Mouse (Mus musculus): ENCODE measurements around the gene Cnn3. TPM values are rescaled to one million over a fixed set of nuclear protein-coding genes. Genes with fewer than 3 reads are reported as not detected.

Gene Cnn3
- polyA plus RNA-seq, 1 experiment from 2014 or later = 395 TPM

- Histone ChIP-seq H3K4me2 (ENCODE audit: low read length) (peak overlapping the region; percentile 21; the same call in 1 of the 2 replicates), H3K9me3 (ENCODE audit: control insufficient read depth, low read length) (no peaks in the 10 kb centered on the region), H3K36me3 (ENCODE audit: control insufficient read depth, insufficient read depth, low read length) (no peaks in the 10 kb centered on the region), H3K9ac (ENCODE audit: low read depth, low read length) (no peak overlapping the region), H3K27ac (ENCODE audit: low read depth, low read length) (peak overlapping the region; percentile 65), H3K27me3 (replicated peaks; ENCODE audit: control insufficient read depth, insufficient read depth, low read length) (no peaks in the 10 kb centered on the region), H3K4me1 (ENCODE audit: control insufficient read depth, insufficient read depth, low read depth, low read length) (peaks cover 11% of the 10 kb centered on the region), H3K4me3 (ENCODE audit: low read length) (no peak overlapping the region)
- 4% methylated on average over 13 of the region's 13 CpGs for WGBS
- peak; percentile 84 for ATAC-seq
These were observed 43.1 kb downstream of the Cnn3 start for GRCm38 (mm10) chr3:121469185-121469975.

- H3K36me3 ChIP-seq (ENCODE audit: control insufficient read depth, insufficient read depth, low read length) = no peaks in the 10 kb centered on the region
- WGBS = 63% methylated on average over 11 of the region's 11 CpGs
- no peak overlapping the region for H3K27ac ChIP-seq (ENCODE audit: low read depth, low read length)
- no peak overlapping the region for H3K9ac ChIP-seq (ENCODE audit: low read depth, low read length)
- ATAC-seq = no peak
- peaks cover 6% of the 10 kb centered on the region for H3K4me1 ChIP-seq (ENCODE audit: control insufficient read depth, insufficient read depth, low read depth, low read length)
- H3K4me2 ChIP-seq (ENCODE audit: low read length) = no peak overlapping the region
- H3K27me3 ChIP-seq (replicated peaks; ENCODE audit: control insufficient read depth, insufficient read depth, low read length) = no peaks in the 10 kb centered on the region
- H3K9me3 ChIP-seq (ENCODE audit: control insufficient read depth, low read length) = no peaks in the 10 kb centered on the region
- no peak overlapping the region for H3K4me3 ChIP-seq (ENCODE audit: low read length)
These were observed 45.4 kb downstream of the Cnn3 start for GRCm38 (mm10) chr3:121471703-121472102.

GRCm38 (mm10) chr3:121474738-121475137 is 48.4 kb downstream of the Cnn3 start:
- ATAC-seq = no peak
- WGBS = 66% methylated on average over 3 of the region's 3 CpGs
- no peak overlapping the region for H3K4me2 ChIP-seq (ENCODE audit: low read length)
- no peaks in the 10 kb centered on the region for H3K36me3 ChIP-seq (ENCODE audit: control insufficient read depth, insufficient read depth, low read length)
- H3K27me3 ChIP-seq (replicated peaks; ENCODE audit: control insufficient read depth, insufficient read depth, low read length) = no peaks in the 10 kb centered on the region
- H3K9me3 ChIP-seq (ENCODE audit: control insufficient read depth, low read length) = no peaks in the 10 kb centered on the region
- H3K9ac ChIP-seq (ENCODE audit: low read depth, low read length) = no peak overlapping the region
- H3K4me1 ChIP-seq (ENCODE audit: control insufficient read depth, insufficient read depth, low read depth, low read length) = no peaks in the 10 kb centered on the region
- H3K4me3 ChIP-seq (ENCODE audit: low read length) = no peak overlapping the region
- H3K27ac ChIP-seq (ENCODE audit: low read depth, low read length) = no peak overlapping the region

GRCm38 (mm10) chr3:121480030-121480960 is 54.0 kb downstream of the Cnn3 start:
- no peak overlapping the region for H3K9ac ChIP-seq (ENCODE audit: low read depth, low read length)
- no peaks in the 10 kb centered on the region for H3K27me3 ChIP-seq (replicated peaks; ENCODE audit: control insufficient read depth, insufficient read depth, low read length)
- H3K4me3 ChIP-seq (ENCODE audit: low read length) = no peak overlapping the region
- 41% methylated on average over 26 of the region's 26 CpGs for WGBS
- no peak overlapping the region for H3K27ac ChIP-seq (ENCODE audit: low read depth, low read length)
- H3K9me3 ChIP-seq (ENCODE audit: control insufficient read depth, low read length) = no peaks in the 10 kb centered on the region
- no peaks in the 10 kb centered on the region for H3K36me3 ChIP-seq (ENCODE audit: control insufficient read depth, insufficient read depth, low read length)
- ATAC-seq = peak; percentile 21; the same call in 1 of the 2 replicates
- H3K4me2 ChIP-seq (ENCODE audit: low read length) = no peak overlapping the region
- peaks cover 11% of the 10 kb centered on the region for H3K4me1 ChIP-seq (ENCODE audit: control insufficient read depth, insufficient read depth, low read depth, low read length)

GRCm38 (mm10) chr3:121480961-121481436 is 54.7 kb downstream of the Cnn3 start:
- Histone ChIP-seq H3K36me3 (ENCODE audit: control insufficient read depth, insufficient read depth, low read length) (no peaks in the 10 kb centered on the region), H3K4me3 (ENCODE audit: low read length) (no peak overlapping the region), H3K4me1 (ENCODE audit: control insufficient read depth, insufficient read depth, low read depth, low read length) (peaks cover 11% of the 10 kb centered on the region), H3K4me2 (ENCODE audit: low read length) (no peak overlapping the region), H3K27ac (ENCODE audit: low read depth, low read length) (no peak overlapping the region), H3K27me3 (replicated peaks; ENCODE audit: control insufficient read depth, insufficient read depth, low read length) (no peaks in the 10 kb centered on the region), H3K9me3 (ENCODE audit: control insufficient read depth, low read length) (no peaks in the 10 kb centered on the region), H3K9ac (ENCODE audit: low read depth, low read length) (no peak overlapping the region)
- whole genome bisulfite sequencing = 49% methylated on average over 8 of the region's 8 CpGs
- ATAC-seq = no peak; the same call in 1 of the 2 replicates

- H3K9me3 ChIP-seq (ENCODE audit: control insufficient read depth, low read length) = no peaks in the 10 kb centered on the region
- WGBS = 55% methylated on average over 6 of the region's 6 CpGs
- ATAC-seq = no peak
These were observed 55.3 kb downstream of the Cnn3 start for GRCm38 (mm10) chr3:121481564-121481963.

GRCm38 (mm10) chr3:121483266-121484161 is 57.2 kb downstream of the Cnn3 start:
- H3K9me3 ChIP-seq (ENCODE audit: control insufficient read depth, low read length) = no peaks in the 10 kb centered on the region
- H3K36me3 ChIP-seq (ENCODE audit: control insufficient read depth, insufficient read depth, low read length) = no peaks in the 10 kb centered on the region
- WGBS = 31% methylated on average over 25 of the region's 25 CpGs
- no peak overlapping the region for H3K27ac ChIP-seq (ENCODE audit: low read depth, low read length)
- H3K4me1 ChIP-seq (ENCODE audit: control insufficient read depth, insufficient read depth, low read depth, low read length) = peaks cover 11% of the 10 kb centered on the region
- H3K4me3 ChIP-seq (ENCODE audit: low read length) = no peak overlapping the region
- H3K4me2 ChIP-seq (ENCODE audit: low read length) = peak overlapping the region; percentile 31
- peak overlapping the region; percentile 39; the same call in 1 of the 2 replicates for H3K9ac ChIP-seq (ENCODE audit: low read depth, low read length)
- H3K27me3 ChIP-seq (replicated peaks; ENCODE audit: control insufficient read depth, insufficient read depth, low read length) = no peaks in the 10 kb centered on the region
- peak; percentile 71 for ATAC-seq

More at GRCm38 (mm10) chr3:121481564-121481963, 55.3 kb downstream of the Cnn3 start:
- Histone ChIP-seq H3K27ac (ENCODE audit: low read depth, low read length) (no peak overlapping the region), H3K4me1 (ENCODE audit: control insufficient read depth, insufficient read depth, low read depth, low read length) (peaks cover 11% of the 10 kb centered on the region), H3K27me3 (replicated peaks; ENCODE audit: control insufficient read depth, insufficient read depth, low read length) (no peaks in the 10 kb centered on the region), H3K36me3 (ENCODE audit: control insufficient read depth, insufficient read depth, low read length) (no peaks in the 10 kb centered on the region), H3K4me3 (ENCODE audit: low read length) (no peak overlapping the region), H3K4me2 (ENCODE audit: low read length) (no peak overlapping the region), H3K9ac (ENCODE audit: low read depth, low read length) (no peak overlapping the region)

GRCm38 (mm10) chr3:121485201-121485600 is 58.9 kb downstream of the Cnn3 start:
- no peak overlapping the region for H3K4me2 ChIP-seq (ENCODE audit: low read length)
- ATAC-seq = no peak
- no peak overlapping the region for H3K27ac ChIP-seq (ENCODE audit: low read depth, low read length)
- 53% methylated on average over 2 of the region's 2 CpGs for WGBS
- no peaks in the 10 kb centered on the region for H3K36me3 ChIP-seq (ENCODE audit: control insufficient read depth, insufficient read depth, low read length)
- H3K9me3 ChIP-seq (ENCODE audit: control insufficient read depth, low read length) = no peaks in the 10 kb centered on the region
- no peaks in the 10 kb centered on the region for H3K27me3 ChIP-seq (replicated peaks; ENCODE audit: control insufficient read depth, insufficient read depth, low read length)
- peaks cover 16% of the 10 kb centered on the region for H3K4me1 ChIP-seq (ENCODE audit: control insufficient read depth, insufficient read depth, low read depth, low read length)
- no peak overlapping the region for H3K4me3 ChIP-seq (ENCODE audit: low read length)
- H3K9ac ChIP-seq (ENCODE audit: low read depth, low read length) = no peak overlapping the region
